Mouse (Mus musculus) liver, postnatal 0 days (tissue): ENCODE results near the gene Ncoa7. TPM values are rescaled to one million over a fixed set of nuclear protein-coding genes. Genes with fewer than 3 reads are reported as not detected.

ENCODE experiments used
- ATAC-seq: fragments of 200-750 bp; cut with Nextera tagmentation; 2 replicates; pipeline ENCODE4 v1.8.0; 2017; ENCODE audit warnings: mild to moderate bottlenecking, moderate library complexity
- DNase-seq: peaks from one replicate; pipeline ENCODE4 v3.0.0-alpha.2; 2016
- H3K27ac ChIP-seq: fragments of 300-500 bp; sonication (generic); 2 replicates; pipeline ENCODE4 v1.5.1; 2014; ENCODE audit warnings: antibody characterized with exemption, moderate library complexity, mild to moderate bottlenecking, low read depth
- H3K27me3 ChIP-seq: fragments of 300-500 bp; sonication (generic); 2 replicates; pipeline ENCODE4 v1.6.1; 2014; ENCODE audit warnings: low read length, control low read depth, mixed read lengths; ENCODE audit not compliant: insufficient read depth
- H3K36me3 ChIP-seq: fragments of 300-500 bp; sonication (generic); replicated peaks from 2 replicates; pipeline ENCODE4 v1.6.1; 2014; ENCODE audit warnings: mild to moderate bottlenecking, control low read depth, low read length, moderate library complexity, mixed read lengths; ENCODE audit not compliant: insufficient read depth
- H3K4me1 ChIP-seq: fragments of 300-500 bp; sonication (generic); 2 replicates; pipeline ENCODE4 v1.6.1; 2014; ENCODE audit warnings: antibody characterized with exemption, mild to moderate bottlenecking, control low read depth; ENCODE audit not compliant: insufficient read depth
- H3K4me2 ChIP-seq: fragments of 300-500 bp; sonication (generic); 2 replicates; pipeline ENCODE4 v1.6.1; 2014; ENCODE audit warnings: low read depth, mild to moderate bottlenecking, low read length, moderate library complexity, mixed read lengths
- H3K4me3 ChIP-seq: fragments of 300-500 bp; sonication (generic); 2 replicates; pipeline ENCODE4 v1.5.1; 2014; ENCODE audit warnings: low read depth, low read length
- H3K9ac ChIP-seq: fragments of 300-500 bp; sonication (generic); replicated peaks from 2 replicates; pipeline ENCODE4 v1.6.1; 2014; ENCODE audit warnings: mild to moderate bottlenecking, moderate library complexity
- H3K9me3 ChIP-seq: fragments of 300-500 bp; sonication (generic); 2 replicates; pipeline ENCODE4 v1.6.1; 2016; ENCODE audit warnings: mild to moderate bottlenecking, control low read depth, low read length, mixed read lengths
- CTCF ChIP-seq: sonication (generic); IDR thresholded peaks from 2 replicates; pipeline ENCODE4 v1.5.1; 2016; ENCODE audit warnings: antibody characterized with exemption, low read depth
- EP300 ChIP-seq: IDR thresholded peaks from 2 replicates; pipeline ENCODE4 v1.6.1; 2016; ENCODE audit warnings: antibody characterized with exemption, low read depth, mild to moderate bottlenecking
- WGBS: fragments of 180-500 bp; shearing (Covaris S2); extraction: QIAGEN DNeasy Blood & Tissue Kit; methylation state at CpG from one replicate; pipeline ENCODE4 v1.1.7; 2014; ENCODE audit not compliant: insufficient replicate concordance; 5-methylcytosine and 5-hydroxymethylcytosine counted together
- polyA plus RNA-seq: library from polyadenylated mRNA; unstranded; fragments of >200 nt; fragmentation: Nextera tagmentation; extraction: Ambion mirVana; gene quantifications from 2 replicates; pipeline ENCODE4 v1.2.1, GENCODE M21; 2015

Ncoa7 gene
- polyA plus RNA-seq, 1 experiment from 2014 or later, result 6.4 TPM

- ATAC-seq (no peak), DNase-seq (no peak)
- no peaks in the 10 kb centered on the region for H3K27me3 ChIP-seq
- 84% methylated on average over 3 of the region's 3 CpGs for WGBS
- no peak for TF ChIP-seq EP300
- TF ChIP-seq CTCF, result no peak
- no peak overlapping the region for H3K27ac ChIP-seq
- no peak overlapping the region for H3K4me3 ChIP-seq
- H3K4me2 ChIP-seq, result no peak overlapping the region
- H3K36me3 ChIP-seq, result no peaks in the 10 kb centered on the region; the same call in 1 of the 2 replicates
- no peak overlapping the region for H3K9ac ChIP-seq
- no peaks in the 10 kb centered on the region for H3K9me3 ChIP-seq
- H3K4me1 ChIP-seq, result peaks cover 5% of the 10 kb centered on the region; the same call in 1 of the 2 replicates
These were observed 82.6 kb downstream of the Ncoa7 start for GRCm38 (mm10) chr10:30720556-30720955.

- no peaks in the 10 kb centered on the region for H3K27me3 ChIP-seq
- DNase-seq, result no peak
These were observed 83.2 kb downstream of the Ncoa7 start for GRCm38 (mm10) chr10:30719947-30720346.

GRCm38 (mm10) chr10:30718703-30719340, 84.3 kb downstream of the Ncoa7 start:
- H3K9me3 ChIP-seq, result no peaks in the 10 kb centered on the region
- H3K4me2 ChIP-seq, result peak overlapping the region; percentile 48
- no peak overlapping the region for H3K4me3 ChIP-seq
- peak; percentile 40 for DNase-seq
- no peak overlapping the region; the same call in 1 of the 2 replicates for H3K27ac ChIP-seq
- WGBS, result 14% methylated on average over 4 of the region's 4 CpGs
- peak; percentile 37; the same call in 1 of the 2 replicates for TF ChIP-seq EP300
- peak; percentile 97 for TF ChIP-seq CTCF
- H3K4me1 ChIP-seq, result peaks cover 5% of the 10 kb centered on the region; the same call in 1 of the 2 replicates
- H3K27me3 ChIP-seq, result no peaks in the 10 kb centered on the region
- H3K36me3 ChIP-seq, result no peaks in the 10 kb centered on the region; the same call in 1 of the 2 replicates
- peak; percentile 83 for ATAC-seq
- no peak overlapping the region for H3K9ac ChIP-seq

More at GRCm38 (mm10) chr10:30719947-30720346, 83.2 kb downstream of the Ncoa7 start:
- no peak overlapping the region for H3K4me3 ChIP-seq
- 54% methylated on average over 1 of the region's 1 CpGs for WGBS
- TF ChIP-seq CTCF, result no peak
- no peak for TF ChIP-seq EP300
- H3K36me3 ChIP-seq, result no peaks in the 10 kb centered on the region; the same call in 1 of the 2 replicates
- no peak overlapping the region for H3K9ac ChIP-seq
- no peak overlapping the region for H3K4me2 ChIP-seq
- no peak for ATAC-seq
- no peak overlapping the region for H3K27ac ChIP-seq
- no peaks in the 10 kb centered on the region for H3K9me3 ChIP-seq
- H3K4me1 ChIP-seq, result peaks cover 5% of the 10 kb centered on the region; the same call in 1 of the 2 replicates

GRCm38 (mm10) chr10:30716171-30716570, 87.0 kb downstream of the Ncoa7 start:
- Histone ChIP-seq H3K27ac (no peak overlapping the region), H3K4me3 (no peak overlapping the region), H3K27me3 (no peaks in the 10 kb centered on the region), H3K4me1 (peaks cover 9% of the 10 kb centered on the region), H3K9me3 (no peaks in the 10 kb centered on the region), H3K9ac (no peak overlapping the region), H3K4me2 (no peak overlapping the region), H3K36me3 (no peaks in the 10 kb centered on the region)
- TF ChIP-seq CTCF, result no peak
- no peak for TF ChIP-seq EP300
- DNase-seq, result no peak
- no peak for ATAC-seq

- 67% methylated on average over 1 of the region's 1 CpGs for WGBS
- TF ChIP-seq CTCF, result no peak
- TF ChIP-seq EP300, result no peak
- peak; percentile 66 for ATAC-seq
These were observed 90.6 kb downstream of the Ncoa7 start for GRCm38 (mm10) chr10:30712540-30712939.

GRCm38 (mm10) chr10:30709846-30710403, 93.2 kb downstream of the Ncoa7 start:
- no peak overlapping the region for H3K4me3 ChIP-seq
- ATAC-seq, result no peak

More at GRCm38 (mm10) chr10:30712540-30712939, 90.6 kb downstream of the Ncoa7 start:
- H3K4me1 ChIP-seq, result peaks cover 3% of the 10 kb centered on the region; the same call in 1 of the 2 replicates
- no peaks in the 10 kb centered on the region for H3K27me3 ChIP-seq
- H3K4me2 ChIP-seq, result no peak overlapping the region
- H3K9ac ChIP-seq, result no peak overlapping the region
- no peak overlapping the region for H3K27ac ChIP-seq
- no peaks in the 10 kb centered on the region for H3K9me3 ChIP-seq
- H3K36me3 ChIP-seq, result no peaks in the 10 kb centered on the region
- DNase-seq, result no peak
- H3K4me3 ChIP-seq, result no peak overlapping the region

More at GRCm38 (mm10) chr10:30709846-30710403, 93.2 kb downstream of the Ncoa7 start:
- H3K9ac ChIP-seq, result no peak overlapping the region
- TF ChIP-seq EP300 (no peak), CTCF (no peak)
- WGBS, result 87% methylated on average over 7 of the region's 7 CpGs
- no peak overlapping the region for H3K27ac ChIP-seq
- H3K4me2 ChIP-seq, result no peak overlapping the region
- no peak for DNase-seq
- H3K36me3 ChIP-seq, result no peaks in the 10 kb centered on the region
- H3K4me1 ChIP-seq, result peaks cover 3% of the 10 kb centered on the region; the same call in 1 of the 2 replicates
- no peaks in the 10 kb centered on the region for H3K27me3 ChIP-seq
- no peaks in the 10 kb centered on the region for H3K9me3 ChIP-seq
